Mouse (Mus musculus) cerebellum, adult 11-12 months (tissue): ENCODE results near the gene Use1.
"Not testable (repeated sequence)": the region's sequence is repeated elsewhere in the genome, so short reads cannot be mapped to it uniquely, and the experiment has no call there.

Source experiments
- DNase-seq: peaks from one replicate; pipeline ENCODE4 v3.0.0; 2022

Use1 gene

DNA sequence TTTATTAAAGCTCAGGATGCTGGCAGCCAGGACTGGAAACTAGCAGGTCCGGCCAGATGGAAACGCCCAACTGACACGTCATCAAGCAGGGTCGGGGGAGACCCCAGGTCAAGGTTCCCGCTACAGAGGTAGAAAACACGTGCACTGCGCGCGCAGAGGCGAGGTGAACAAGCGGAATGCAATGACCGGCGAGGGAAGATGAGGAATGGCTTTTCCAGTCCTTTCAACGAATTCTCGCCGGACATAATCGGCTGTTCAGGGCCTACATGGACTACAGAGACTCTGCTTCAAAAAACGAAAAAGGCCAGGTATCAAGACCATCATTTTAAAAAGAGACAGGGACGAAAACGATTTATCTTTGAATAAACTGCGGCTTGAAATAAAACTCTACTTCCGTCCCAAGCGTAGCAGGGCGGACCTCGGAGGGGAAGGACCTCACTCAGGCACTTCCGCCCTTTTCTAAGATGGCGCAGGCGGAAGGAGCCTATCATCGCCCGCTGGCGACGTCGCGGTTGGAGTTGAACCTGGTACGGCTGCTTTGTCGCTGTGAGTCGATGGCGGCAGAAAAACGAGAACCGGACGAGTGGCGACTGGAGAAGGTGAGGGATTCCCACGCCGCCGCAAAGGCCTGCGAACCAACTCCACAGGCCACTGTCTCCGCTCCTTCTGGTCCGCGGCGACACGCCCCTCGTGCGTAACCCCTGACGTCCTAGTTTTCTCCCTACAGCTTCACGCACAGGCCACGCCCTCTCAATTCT, at the start of gene Use1:
Use1 (plus strand) TSS at position 78 of the 758 bp plus-strand sequence.
- DNase-seq, result peak; percentile 93

DNA sequence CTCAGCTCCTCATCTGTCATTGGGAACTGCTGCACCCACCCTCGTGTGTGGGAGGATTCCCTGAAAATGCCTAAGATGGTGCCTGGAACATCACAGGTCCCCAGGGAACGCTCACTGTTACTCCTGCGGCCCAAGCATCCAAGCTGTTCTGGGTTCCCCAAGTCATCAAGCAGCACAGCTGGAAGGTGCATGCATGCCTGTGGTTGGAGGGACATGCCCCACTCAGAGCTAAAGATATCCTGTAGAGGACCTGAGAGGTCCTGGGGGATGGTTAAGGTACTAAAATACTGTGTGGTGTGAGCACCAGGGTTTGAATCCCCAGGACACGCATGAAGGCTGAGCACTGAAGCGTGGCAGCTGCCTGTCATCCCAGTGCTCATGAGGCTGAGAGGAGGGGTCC, 48.0 kb upstream of the Use1 start:
- not testable (repeated sequence) for DNase-seq

DNA sequence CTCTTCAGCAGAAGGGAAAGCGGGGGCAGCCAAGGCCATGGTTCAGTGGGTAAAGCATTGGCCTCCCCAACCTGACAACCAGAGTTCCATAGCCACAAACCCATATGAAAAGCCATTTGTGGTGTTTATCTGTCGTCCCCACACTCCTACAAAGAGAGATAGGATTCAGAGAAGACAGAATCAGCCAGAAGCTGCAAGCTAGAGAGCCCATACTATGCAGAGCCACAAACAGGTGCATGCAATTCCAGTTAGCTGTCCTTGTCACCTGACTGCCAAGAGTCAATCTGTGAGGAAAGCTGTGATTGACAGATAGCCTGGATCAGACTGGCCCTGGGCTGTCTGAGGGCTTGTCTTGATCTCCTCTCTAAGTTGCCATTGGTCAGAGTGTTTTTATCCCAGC, 46.9 kb upstream of the Use1 start:
- DNase-seq, result not testable (repeated sequence)

DNA sequence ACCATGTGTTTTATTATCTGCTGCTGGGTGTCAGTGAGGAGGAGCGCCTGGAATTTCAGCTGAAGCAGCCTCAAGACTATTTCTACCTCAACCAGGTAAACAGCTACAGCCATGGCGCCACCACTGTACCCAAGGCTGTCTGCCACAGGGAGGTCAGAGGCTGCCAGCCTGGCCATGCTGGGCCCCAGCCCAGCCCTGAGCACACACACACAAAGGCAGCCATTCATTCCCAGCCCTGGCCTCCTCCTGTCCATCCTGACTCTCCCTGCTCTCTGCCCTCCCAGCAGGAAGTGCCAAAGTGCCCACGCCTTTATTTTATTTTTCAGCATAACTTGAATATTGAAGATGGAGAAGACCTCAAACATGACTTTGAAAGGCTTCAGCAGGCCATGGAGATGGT, 43.7 kb upstream of the Use1 start:
- no peak for DNase-seq

DNA sequence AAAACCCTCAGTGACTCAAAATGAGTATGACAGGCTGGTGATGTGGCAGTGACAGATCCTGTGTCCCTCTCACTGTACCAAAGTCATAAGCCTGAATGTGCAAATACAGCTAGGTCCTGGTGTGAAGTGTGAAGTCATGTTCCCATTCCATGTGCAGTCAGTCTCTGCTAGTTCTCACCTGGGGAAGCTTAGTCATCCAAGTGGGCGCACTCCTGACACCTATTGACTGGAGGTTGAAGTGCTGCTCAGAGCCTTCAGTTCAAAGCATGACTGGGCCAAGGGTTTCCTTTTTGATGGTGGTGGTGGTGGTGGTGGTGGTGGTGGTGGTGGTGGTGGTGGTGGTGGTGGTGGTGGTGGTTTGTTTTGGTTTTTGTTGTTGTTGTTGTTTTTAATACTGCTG, 41.8 kb upstream of the Use1 start:
- no peak for DNase-seq

DNA sequence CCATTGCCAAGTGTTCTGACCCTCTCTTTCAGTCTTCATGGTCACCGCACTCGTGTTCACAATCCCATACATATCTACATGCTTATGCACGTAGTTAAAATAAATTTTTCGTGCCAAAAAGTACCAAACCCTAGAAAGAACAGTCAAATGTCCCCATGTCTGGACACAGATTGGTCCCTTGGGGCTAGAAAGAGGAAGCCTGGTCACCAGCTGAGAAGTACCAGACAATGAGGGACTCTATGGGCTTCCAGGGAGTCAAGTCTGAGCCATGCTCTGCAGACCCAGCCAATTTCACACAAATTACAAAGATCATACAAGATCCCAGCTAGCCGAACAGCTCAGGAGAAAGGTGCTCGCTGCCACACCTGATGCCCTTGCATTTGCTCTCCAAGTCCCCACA, 28.8 kb upstream of the Use1 start:
- not testable (repeated sequence) for DNase-seq

DNA sequence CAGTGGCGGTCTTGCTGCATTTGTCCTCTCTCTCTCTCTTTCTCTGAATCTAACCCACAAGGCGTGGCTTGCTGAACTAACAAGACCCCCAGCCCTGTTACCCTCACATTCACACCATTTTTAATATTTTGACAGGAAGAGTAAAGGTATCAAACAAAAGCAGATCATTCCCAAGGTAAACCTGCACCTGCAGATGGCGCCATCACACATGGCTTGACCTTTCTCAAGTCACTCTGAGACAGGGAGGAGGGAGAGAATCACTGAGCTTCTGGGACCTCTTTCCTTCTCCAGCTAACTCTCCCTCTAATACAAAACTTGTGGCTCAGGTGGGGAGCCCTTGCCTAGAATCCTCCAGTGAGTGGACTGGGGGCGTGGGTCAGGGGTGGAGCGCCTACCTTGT, 26.0 kb upstream of the Use1 start:
- no peak for DNase-seq

DNA sequence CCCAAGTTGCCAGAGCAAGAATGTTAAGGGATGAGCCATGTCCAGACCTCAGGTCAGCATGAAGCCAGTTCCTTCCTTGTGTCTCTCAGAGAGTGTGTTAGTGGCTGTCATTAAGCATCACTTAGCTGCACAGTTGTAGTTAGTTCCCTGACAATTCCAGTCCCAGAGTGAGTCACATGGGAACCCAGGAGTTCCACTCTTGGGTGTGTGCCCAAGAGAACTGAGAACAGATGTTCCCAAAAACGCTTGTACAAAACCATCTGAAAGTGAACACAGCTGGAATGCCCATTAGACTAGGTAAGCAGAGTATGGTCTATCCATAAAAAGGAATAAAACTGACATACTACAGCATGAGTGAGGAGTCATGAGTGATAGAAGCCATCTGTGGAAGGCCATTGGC, 20.1 kb upstream of the Use1 start:
- no peak for DNase-seq

DNA sequence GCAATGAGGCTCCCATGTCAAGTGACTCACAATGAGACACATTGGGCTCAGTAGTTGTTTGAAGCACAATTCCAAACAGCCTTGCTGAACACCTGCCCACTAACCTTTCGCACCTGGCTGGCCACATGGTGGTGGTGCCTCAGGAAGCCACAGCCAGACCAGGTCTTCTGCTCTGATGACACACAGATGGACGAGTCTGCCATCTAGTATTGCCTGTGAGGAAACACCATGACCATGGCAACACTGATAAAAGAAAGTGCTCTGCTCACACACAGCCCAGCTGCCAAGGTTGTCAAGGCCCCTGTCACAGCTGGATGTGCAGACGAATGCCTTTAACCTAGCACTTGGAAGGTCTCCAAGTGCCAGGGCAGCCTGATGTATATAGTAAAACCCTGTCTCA, 15.5 kb upstream of the Use1 start:
- DNase-seq, result no peak

DNA sequence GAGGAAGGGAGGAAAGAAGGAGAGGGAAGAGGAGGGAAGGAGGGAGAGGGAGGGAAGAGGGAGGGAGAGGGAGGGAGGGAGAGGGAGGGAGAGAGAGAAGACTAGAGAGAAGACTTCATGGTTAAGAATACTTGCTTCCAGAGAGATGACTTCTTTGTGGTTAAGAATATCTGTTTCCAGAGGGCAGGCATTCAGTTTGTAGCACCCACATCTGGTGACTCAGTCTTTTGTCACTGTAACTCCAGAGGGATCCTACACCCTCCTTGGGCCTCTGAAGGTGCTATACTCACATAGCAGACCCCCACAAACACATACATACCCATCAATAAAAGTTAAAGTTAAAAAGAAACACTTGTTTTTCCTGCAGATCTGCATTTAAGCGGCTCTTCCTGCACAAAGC, 15.1 kb upstream of the Use1 start:
- DNase-seq, result no peak

DNA sequence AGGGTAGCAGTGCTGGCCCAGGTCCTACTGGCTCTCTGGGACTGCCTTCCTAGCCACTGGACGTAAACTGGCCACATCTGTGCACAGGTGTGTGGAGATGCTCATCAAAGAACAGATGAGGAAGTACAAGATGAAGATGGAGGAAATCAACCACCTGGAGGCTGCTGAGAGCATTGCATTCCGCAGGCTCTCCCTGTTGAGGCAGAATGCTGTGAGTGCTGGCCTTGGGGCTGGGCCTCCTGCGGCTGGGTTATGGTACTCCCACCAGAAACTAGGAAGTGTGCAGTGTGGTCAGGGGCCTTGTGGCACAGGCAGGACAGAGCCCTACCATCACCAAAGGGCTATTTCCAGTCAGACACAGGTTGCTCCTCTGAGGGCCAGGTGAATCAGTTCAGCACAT, 8.6 kb upstream of the Use1 start:
- no peak for DNase-seq

DNA sequence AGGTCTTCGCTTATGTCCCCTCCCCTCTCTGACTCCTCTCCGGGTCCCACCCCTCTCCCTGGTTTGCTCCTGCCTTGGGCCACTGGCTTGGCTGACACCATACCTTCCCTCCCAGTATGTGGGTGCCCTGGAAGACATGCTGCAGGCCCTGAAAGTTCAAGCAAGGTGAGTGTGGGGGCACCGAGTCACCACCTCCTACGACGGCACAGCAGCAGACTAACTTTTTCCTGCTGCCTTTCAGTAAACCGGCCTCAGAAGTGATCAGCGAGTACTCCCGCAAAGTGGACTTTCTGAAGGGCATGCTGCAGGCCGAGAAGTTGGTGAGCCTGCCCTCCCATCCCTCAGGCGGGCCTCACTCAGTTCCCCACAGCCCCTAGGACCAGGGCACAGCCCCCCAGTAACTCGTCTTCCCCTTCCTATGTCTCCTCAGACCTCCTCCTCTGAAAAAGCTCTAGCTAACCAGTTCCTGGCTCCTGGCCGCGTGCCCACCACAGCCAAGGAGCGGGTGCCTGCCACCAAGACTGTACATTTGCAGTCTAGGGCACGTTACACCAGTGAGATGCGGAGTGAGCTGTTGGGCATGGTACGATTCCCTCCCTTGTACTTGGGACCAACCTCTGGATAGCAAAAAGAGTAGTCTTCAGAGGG, 1.0 kb downstream of the Use1 start:
- DNase-seq, result peak; percentile 75

DNA sequence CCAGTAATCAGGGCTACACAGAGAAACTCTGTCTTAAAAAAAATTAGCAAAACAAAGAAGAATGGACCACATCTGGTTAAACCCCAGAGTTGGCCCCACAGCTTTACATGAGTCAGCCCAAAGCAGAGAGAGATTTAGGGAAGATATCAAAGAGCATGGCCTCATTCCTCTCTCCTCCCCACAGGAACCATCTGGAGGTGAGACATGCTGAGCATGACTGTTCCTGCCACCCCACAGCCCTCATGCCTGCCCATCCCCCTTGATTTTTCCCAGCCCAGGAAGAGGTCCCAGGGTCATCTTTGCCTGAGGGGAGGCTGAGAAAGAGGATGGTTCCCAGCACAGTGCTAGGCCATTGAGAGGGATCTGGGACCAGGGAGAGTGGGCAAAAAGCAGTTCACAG, 1.7 kb downstream of the Use1 start:
- DNase-seq, result peak; percentile 47

DNA sequence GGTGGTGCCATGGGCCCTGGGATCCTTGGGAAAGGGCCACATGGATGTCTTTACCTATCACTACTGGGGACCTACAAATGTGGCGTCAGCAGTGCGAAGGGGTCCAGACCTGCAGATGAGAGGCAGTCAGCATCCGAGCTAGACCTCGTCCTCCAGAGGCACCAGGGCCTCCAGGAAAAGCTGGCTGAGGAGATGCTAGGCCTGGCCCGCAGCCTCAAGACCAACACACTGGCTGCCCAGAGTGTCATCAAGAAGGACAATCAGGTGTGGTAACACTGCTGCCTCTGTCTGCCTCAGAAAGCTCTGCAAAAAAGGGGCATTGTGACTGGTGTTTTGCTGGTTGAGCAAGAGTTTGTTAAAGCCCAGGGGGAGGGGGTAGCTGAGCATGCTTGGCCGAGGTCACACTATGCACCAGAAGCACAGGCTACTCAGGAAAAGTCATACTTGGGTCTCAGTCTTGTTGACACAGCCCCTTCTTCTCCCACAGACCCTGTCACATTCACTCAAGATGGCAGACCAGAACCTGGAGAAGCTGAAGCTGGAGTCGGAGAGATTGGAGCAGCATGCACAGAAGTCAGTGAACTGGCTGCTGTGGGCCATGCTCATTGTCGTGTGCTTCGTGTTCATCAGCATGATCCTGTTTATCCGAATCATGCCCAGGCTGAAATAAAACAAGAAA, 2.5 kb downstream of the Use1 start:
- peak; percentile 52 for DNase-seq

DNA sequence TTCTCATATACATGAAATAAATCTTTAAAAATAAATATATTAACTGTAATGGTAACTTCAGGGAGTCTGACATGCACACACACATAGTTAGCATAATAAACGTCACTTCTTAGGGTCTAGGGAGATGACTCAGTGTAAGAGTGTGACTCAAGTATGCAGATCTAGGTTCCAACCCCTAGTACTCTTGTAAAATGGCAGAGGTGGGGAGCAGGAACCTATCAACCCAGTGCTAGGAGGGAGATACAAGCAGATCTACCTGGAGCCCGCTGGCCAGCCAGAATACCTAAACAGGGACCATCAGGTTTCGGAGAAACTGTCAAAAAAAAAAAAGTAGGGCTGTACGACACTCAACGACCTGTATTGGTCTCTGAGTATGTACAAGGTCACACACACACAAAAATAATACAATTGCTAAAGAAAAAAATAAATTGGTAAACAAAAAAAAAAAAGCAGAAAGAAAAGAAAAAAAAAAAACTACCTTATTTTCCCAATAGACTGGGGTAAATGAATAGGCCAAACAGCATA, 4.1 kb downstream of the Use1 start:
- peak; percentile 50 for DNase-seq

DNA sequence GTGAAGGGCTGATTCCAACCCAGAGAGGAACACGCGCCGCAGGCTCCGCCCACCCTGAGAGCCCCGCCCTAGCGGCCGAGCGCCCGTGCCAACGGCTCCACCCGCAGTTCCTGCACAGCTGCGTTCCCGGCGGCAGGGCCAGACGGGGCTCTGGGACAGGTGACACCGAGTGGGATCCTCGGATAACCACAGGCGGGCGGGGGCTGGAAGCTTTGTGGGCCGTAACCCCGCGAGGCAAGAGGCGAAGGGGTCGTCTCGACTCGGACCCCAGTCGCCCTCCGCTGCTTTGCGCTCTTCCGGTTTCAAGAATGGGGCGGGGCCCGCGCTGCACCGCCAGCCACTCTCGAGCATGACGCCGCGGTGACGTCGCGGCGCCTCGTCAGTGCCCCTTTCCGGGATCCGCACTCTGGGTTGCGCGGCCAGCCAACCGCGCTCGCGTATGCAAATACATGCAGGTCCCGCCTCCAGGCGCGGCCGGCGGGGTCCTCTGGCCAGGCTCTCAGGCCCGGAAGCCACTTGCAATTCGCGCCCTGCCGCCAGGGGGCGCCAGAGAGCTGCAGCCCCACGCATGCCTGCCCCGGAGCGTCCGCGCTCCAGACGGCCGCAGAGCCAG, 4.7 kb downstream of the Use1 start, which contains the start of gene Ocel1:
Ocel1 (plus strand) TSS at position 63 of the 613 bp plus-strand sequence.
- DNase-seq, result peak; percentile 98

DNA sequence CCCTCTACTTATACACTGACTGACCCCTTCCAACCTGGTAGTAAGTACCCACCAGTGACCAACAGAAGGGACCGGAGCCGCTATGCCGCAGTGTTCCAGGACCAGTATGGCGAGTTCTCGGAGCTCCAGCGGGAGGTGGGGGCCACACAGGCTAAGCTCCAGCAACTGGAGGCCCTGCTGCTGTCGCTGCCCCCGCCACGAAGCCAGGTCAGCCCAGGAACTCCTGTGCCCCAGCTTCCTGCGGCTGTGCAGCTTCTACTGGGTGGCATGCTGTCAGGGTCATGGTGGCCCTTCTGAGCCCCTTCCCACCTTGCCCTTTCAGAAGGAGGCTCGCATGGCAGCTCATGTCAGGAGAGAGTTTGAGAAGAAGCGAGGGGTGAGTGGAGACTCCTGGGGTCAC, 5.8 kb downstream of the Use1 start:
- peak; percentile 65 for DNase-seq

DNA sequence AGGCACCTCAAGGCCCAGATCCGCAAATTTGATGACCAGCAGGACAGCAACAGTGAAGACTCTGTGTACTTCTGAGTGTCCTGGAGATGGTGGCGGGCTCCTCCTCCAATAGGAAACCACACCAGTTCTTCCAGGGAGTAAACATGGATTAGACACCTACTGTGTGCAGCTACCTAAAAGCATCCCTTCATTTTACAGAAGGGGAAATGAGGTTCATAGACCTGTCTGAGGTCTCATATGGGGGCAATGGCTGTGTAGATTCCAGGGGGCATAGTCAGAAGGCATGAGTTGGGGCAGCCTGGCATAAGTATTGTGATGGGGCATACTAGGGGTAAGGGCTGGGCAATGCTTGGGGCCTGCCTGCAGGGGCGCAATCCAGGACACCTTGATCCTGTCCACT, 6.4 kb downstream of the Use1 start:
- no peak for DNase-seq

DNA sequence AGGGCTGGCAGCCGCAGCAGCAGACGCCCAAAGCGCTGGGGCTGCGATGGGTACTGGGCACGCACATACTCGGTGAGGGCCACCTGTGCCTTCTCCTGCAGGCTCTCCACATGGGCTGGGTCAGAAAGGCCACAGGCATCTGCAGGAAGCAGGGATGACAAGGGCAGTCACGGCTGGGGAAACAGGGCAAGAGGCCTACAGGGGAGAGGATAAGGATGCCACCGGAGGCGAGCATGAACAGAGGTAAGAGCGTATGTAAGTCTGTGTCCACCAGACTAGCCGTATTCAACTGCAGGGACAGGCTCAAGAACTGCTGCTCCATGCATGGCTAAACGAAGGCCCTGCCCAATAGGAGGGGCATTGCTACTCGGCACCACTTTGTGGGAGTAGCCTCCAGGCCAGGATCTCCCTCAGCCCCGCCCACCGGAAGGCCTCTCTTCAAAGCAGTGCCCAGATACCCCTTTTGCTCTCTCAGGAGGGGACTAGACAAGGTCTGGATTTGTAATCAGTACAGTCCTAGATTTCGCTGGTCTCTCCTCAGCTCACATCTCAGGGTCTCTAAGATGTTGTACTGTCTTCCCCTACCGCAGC, 8.1 kb downstream of the Use1 start:
- peak; percentile 66 for DNase-seq

DNA sequence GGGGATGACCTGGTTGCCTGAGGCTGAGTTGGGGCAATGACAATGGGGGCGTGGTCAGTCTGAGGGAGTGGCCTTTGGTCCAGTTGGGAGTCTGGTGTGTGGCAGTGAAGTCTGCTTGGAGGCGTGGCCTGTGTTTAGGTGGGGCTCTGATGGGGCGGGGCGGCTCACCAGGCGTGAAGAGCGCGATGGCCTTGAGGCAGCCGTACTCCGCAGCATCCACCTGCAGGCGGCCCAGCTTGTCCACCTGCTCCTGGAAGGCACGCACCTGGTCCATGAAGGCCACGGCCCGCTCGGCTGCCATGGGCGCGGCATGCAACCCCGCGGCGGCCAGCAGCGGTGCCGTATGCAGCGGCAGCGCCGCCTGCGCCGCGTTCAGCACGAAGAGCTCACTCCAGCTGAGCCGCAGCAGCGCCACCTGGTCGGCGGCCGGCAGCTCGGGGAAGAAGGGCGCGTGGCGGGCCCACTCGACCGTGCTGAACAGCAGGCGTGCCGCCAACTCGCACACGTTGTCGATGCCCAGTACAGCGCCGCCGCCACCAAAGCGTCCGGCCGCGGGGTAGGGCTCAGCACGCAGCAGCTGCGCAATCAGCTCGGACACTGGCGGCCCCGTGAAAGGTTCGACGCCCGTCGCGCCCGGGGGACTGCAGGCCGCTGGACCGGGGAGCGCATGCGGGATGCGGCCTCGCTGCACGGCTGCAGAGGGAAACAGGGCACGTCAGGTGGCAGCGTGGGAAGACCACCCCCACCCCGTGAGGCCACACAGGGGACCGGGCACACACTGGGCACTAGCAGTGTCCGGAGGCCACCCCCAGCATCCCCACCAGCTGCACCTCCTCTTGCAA, 9.2 kb downstream of the Use1 start:
- peak; percentile 92 for DNase-seq

DNA sequence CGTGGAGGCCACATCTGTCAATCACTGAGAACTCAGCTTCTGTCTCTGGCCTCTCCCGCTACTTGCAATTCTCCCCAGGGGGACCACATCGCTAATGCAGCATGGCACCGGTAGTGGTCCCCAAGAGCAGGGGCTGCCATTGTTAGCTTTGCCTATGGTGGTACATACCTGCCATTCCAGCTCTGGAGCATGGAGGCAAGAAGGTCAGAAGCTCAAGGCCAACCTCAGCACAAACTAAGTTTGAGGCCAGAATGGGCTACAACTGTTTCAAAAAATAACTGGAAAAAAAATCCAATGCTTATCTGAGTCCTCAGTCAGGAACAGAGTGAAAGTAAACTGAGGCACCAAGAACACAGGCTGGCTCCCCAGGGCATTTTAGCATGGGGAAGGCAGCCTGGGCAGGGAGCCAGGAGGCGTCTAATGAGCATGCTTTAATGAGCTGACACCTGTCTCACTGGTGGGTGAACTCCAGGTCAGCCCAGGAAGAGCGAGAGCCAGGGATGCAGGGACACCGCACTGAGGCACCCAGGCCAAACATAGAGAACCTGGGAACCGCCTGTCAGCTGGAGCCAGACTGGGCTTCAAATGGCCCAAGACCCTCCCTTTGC, 9.9 kb downstream of the Use1 start:
- DNase-seq, result peak; percentile 66

DNA sequence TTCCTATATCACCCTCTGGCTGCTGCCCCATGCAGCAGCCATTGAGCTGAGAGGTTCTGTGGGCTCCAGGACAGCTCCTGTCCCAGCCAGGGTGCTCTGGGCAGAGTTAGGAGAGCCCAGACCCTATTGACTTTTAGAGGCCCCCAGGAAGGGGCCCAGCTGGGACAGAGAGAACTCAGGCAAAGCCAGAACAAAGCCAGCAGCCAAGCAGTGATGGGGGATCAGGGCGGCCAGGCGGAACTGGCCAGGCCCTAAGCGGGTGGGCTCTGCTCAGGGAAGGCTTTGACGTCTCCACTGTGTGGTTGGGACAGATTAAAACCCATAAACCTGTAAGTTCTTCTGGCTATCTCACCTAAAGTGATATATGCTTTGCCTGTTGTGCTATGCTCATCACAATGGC, 12.4 kb downstream of the Use1 start:
- peak; percentile 29 for DNase-seq
